Mouse (Mus musculus) testis, adult 2 months (tissue): Measurements from ENCODE around the gene Cdc37.

ENCODE experiments used
- CTCF ChIP-seq: fragments of 200-500 bp; IDR thresholded peaks from 2 replicates; pipeline ENCODE4 v1.5.1; 2012; ENCODE audit warnings: low read depth, mild to moderate bottlenecking, inconsistent platforms, low read length, moderate library complexity; ENCODE audit not compliant: control insufficient read depth, insufficient read depth, insufficient replicate concordance
- POLR2A ChIP-seq: fragments of 200-500 bp; IDR thresholded peaks from 2 replicates; pipeline ENCODE4 v1.6.1; 2012; ENCODE audit warnings: low read depth, mild to moderate bottlenecking, inconsistent platforms, low read length, moderate library complexity; ENCODE audit not compliant: control insufficient read depth

GRCm38 (mm10) chr9:21113751-21114150, 36.0 kb downstream of the Cdc37 start:
- TF ChIP-seq POLR2A, result no peak
- no peak for TF ChIP-seq CTCF
